Mouse (Mus musculus) lung, adult 10 weeks (tissue): Measurements from ENCODE around the gene Slc35g3. TPM values are rescaled to one million over a fixed set of nuclear protein-coding genes. Genes with fewer than 3 reads are reported as not detected.

ENCODE experiments used
- polyA plus RNA-seq: library from polyadenylated mRNA; stranded (reverse); fragments of 350-450 nt; fragmentation: Illumina TruSeq; extraction: RNeasy Lipid Tissue Mini Kit (QIAGEN cat#74804); gene quantifications from one replicate; pipeline ENCODE4 v1.2.3, GENCODE M21; 2014; ENCODE audit warnings: low read depth, low replicate concordance; ENCODE audit not compliant: insufficient read depth

Gene Slc35g3
- polyA plus RNA-seq = 0.85 TPM

GRCm38 (mm10) chr11:69761868-69762267 lies at the start of gene Slc35g3:
Gene Slc35g3 (minus strand): TSS chr11:69761968.

GRCm38 (mm10) chr11:69804972-69805909 lies 43.5 kb upstream of the Slc35g3 start, which contains the start of gene Tmem102:
Gene Tmem102 (minus strand): TSS chr11:69805624.

GRCm38 (mm10) chr11:69801379-69801977 lies 39.7 kb upstream of the Slc35g3 start, which contains the start of gene Fgf11:
Gene Fgf11 (minus strand): TSS chr11:69801857.

GRCm38 (mm10) chr11:69795168-69795982 lies 33.6 kb upstream of the Slc35g3 start, which contains the start of gene Chrnb1:
Gene Chrnb1 (minus strand): TSS chr11:69795943.

GRCm38 (mm10) chr11:69765221-69766125 lies 3.7 kb upstream of the Slc35g3 start, which contains the start of gene Zbtb4:
Gene Zbtb4 (plus strand): TSS chr11:69765912.

GRCm38 (mm10) chr11:69758478-69758970 lies 3.2 kb downstream of the Slc35g3 start, which contains the start of gene Polr2a:
Gene Polr2a (minus strand): TSS chr11:69758637.

Other genes with a start within 250 kb of the Slc35g3 start
- 0.85 TPM for gene Dnah2, start 212.9 kb downstream of the Slc35g3 start, polyA plus RNA-seq
- gene Efnb3, start 201.8 kb downstream of the Slc35g3 start, polyA plus RNA-seq = 0.30 TPM
- gene Wrap53, start 181.7 kb downstream of the Slc35g3 start, polyA plus RNA-seq = 10.4 TPM
- gene Trp53, start 181.6 kb downstream of the Slc35g3 start, polyA plus RNA-seq = 26.0 TPM
- 5.4 TPM for gene Atp1b2, start 156.0 kb downstream of the Slc35g3 start, polyA plus RNA-seq
- not detected for gene Shbg, start 144.1 kb downstream of the Slc35g3 start, polyA plus RNA-seq
- 4.7 TPM for gene Sat2, start 139.9 kb downstream of the Slc35g3 start, polyA plus RNA-seq
- 39.7 TPM for gene Fxr2, start 129.0 kb downstream of the Slc35g3 start, polyA plus RNA-seq
- gene Sox15, start 106.7 kb downstream of the Slc35g3 start, polyA plus RNA-seq = not detected
- gene Mpdu1, start 99.3 kb downstream of the Slc35g3 start, polyA plus RNA-seq = 53.4 TPM
- gene Cd68, start 95.8 kb downstream of the Slc35g3 start, polyA plus RNA-seq = 44.2 TPM
- gene Eif4a1, start 89.5 kb downstream of the Slc35g3 start, polyA plus RNA-seq = 289 TPM
- 47.0 TPM for gene Senp3, start 79.9 kb downstream of the Slc35g3 start, polyA plus RNA-seq
- 23.3 TPM for gene Tnfsf13, start 76.2 kb downstream of the Slc35g3 start, polyA plus RNA-seq
- gene Tnfsf12, start 66.1 kb downstream of the Slc35g3 start, polyA plus RNA-seq = 48.4 TPM
- gene Tnfsfm13, start 65.9 kb downstream of the Slc35g3 start, polyA plus RNA-seq = 24.8 TPM
- gene Polr2a, start 3.3 kb downstream of the Slc35g3 start, polyA plus RNA-seq = 16.2 TPM
- gene Zbtb4, start 3.9 kb upstream of the Slc35g3 start, polyA plus RNA-seq = 25.6 TPM
- gene Chrnb1, start 34.0 kb upstream of the Slc35g3 start, polyA plus RNA-seq = 10.1 TPM
- gene Fgf11, start 39.9 kb upstream of the Slc35g3 start, polyA plus RNA-seq = 3.4 TPM
- 4.9 TPM for gene Tmem102, start 43.7 kb upstream of the Slc35g3 start, polyA plus RNA-seq
- gene Gm39566, start 53.3 kb upstream of the Slc35g3 start, polyA plus RNA-seq = not detected
- gene Spem2, start 56.5 kb upstream of the Slc35g3 start, polyA plus RNA-seq = not detected
- gene Spem1, start 60.2 kb upstream of the Slc35g3 start, polyA plus RNA-seq = not detected
- 5.3 TPM for gene Nlgn2, start 75.8 kb upstream of the Slc35g3 start, polyA plus RNA-seq
- gene Tmem256, start 76.5 kb upstream of the Slc35g3 start, polyA plus RNA-seq = 375 TPM
- 65.1 TPM for gene Plscr3, start 84.4 kb upstream of the Slc35g3 start, polyA plus RNA-seq
- 5.1 TPM for gene Tnk1, start 96.8 kb upstream of the Slc35g3 start, polyA plus RNA-seq
- gene Tmem95, start 116.0 kb upstream of the Slc35g3 start, polyA plus RNA-seq = not detected
- 11.2 TPM for gene Kctd11, start 119.4 kb upstream of the Slc35g3 start, polyA plus RNA-seq
- gene Acap1, start 133.6 kb upstream of the Slc35g3 start, polyA plus RNA-seq = 9.7 TPM
- 0.77 TPM for gene 2810408A11Rik, start 139.0 kb upstream of the Slc35g3 start, polyA plus RNA-seq
- gene Neurl4, start 139.1 kb upstream of the Slc35g3 start, polyA plus RNA-seq = 9.9 TPM
- 43.0 TPM for gene Gps2, start 151.9 kb upstream of the Slc35g3 start, polyA plus RNA-seq
- 466 TPM for gene Eif5a, start 160.0 kb upstream of the Slc35g3 start, polyA plus RNA-seq
- gene Ybx2, start 173.8 kb upstream of the Slc35g3 start, polyA plus RNA-seq = 1.3 TPM
- 8.1 TPM for gene Slc2a4, start 186.2 kb upstream of the Slc35g3 start, polyA plus RNA-seq
- gene Cldn7, start 202.8 kb upstream of the Slc35g3 start, polyA plus RNA-seq = 60.8 TPM
- gene Ctdnep1, start 219.2 kb upstream of the Slc35g3 start, polyA plus RNA-seq = 86.4 TPM
- 40.7 TPM for gene Elp5, start 220.5 kb upstream of the Slc35g3 start, polyA plus RNA-seq
- 466 TPM for gene Gabarap, start 229.2 kb upstream of the Slc35g3 start, polyA plus RNA-seq
- gene Phf23, start 233.8 kb upstream of the Slc35g3 start, polyA plus RNA-seq = 39.5 TPM
- gene Dvl2, start 238.6 kb upstream of the Slc35g3 start, polyA plus RNA-seq = 6.0 TPM